Mouse (Mus musculus) heart, postnatal 0 days (tissue): Measurements from ENCODE around the gene Doc2g. TPM values are rescaled to one million over a fixed set of nuclear protein-coding genes. Genes with fewer than 3 reads are reported as not detected.
"Not testable (repeated sequence)": the region's sequence is repeated elsewhere in the genome, so short reads cannot be mapped to it uniquely, and the experiment has no call there.

Source experiments
- ATAC-seq: fragments of 200-750 bp; cut with Nextera tagmentation; 2 replicates; pipeline ENCODE4 v1.8.0; 2017; ENCODE audit warnings: low read depth, moderate number of reproducible peaks, moderate library complexity; ENCODE audit not compliant: insufficient read depth
- DNase-seq: peaks from one replicate; pipeline ENCODE4 v3.0.0-alpha.2; 2016; ENCODE audit warnings: low spot score
- H3K27ac ChIP-seq: fragments of 300-500 bp; sonication (generic); 2 replicates; pipeline ENCODE4 v1.5.1; 2014; ENCODE audit warnings: low read depth, mild to moderate bottlenecking
- H3K27me3 ChIP-seq: fragments of 300-500 bp; sonication (generic); 2 replicates; pipeline ENCODE4 v1.6.1; 2014; ENCODE audit warnings: low read length, mixed read lengths; ENCODE audit not compliant: control insufficient read depth, insufficient read depth
- H3K36me3 ChIP-seq: fragments of 300-500 bp; sonication (generic); replicated peaks from 2 replicates; pipeline ENCODE4 v1.6.1; 2014; ENCODE audit warnings: low read length, mixed read lengths; ENCODE audit not compliant: control insufficient read depth, insufficient read depth
- H3K4me1 ChIP-seq: fragments of 300-500 bp; sonication (generic); 2 replicates; pipeline ENCODE4 v1.6.1; 2014; ENCODE audit warnings: antibody characterized with exemption; ENCODE audit not compliant: control insufficient read depth, insufficient read depth
- H3K4me2 ChIP-seq: fragments of 300-500 bp; sonication (generic); 2 replicates; pipeline ENCODE4 v1.6.1; 2014; ENCODE audit warnings: low read depth, mild to moderate bottlenecking, low read length, moderate library complexity
- H3K4me3 ChIP-seq: fragments of 300-500 bp; sonication (generic); 2 replicates; pipeline ENCODE4 v1.5.1; 2014; ENCODE audit warnings: low read depth, low read length
- H3K9ac ChIP-seq: fragments of 300-500 bp; sonication (generic); replicated peaks from 2 replicates; pipeline ENCODE4 v1.6.1; 2014; ENCODE audit warnings: low read depth, low read length, mixed read lengths
- H3K9me3 ChIP-seq: fragments of 300-500 bp; sonication (generic); replicated peaks from 2 replicates; pipeline ENCODE4 v1.6.1; 2016; ENCODE audit warnings: low read length; ENCODE audit not compliant: control insufficient read depth
- CTCF ChIP-seq: IDR thresholded peaks from 2 replicates; pipeline ENCODE4 v1.5.1; 2016; ENCODE audit warnings: antibody characterized with exemption, control low read depth, low read depth
- EP300 ChIP-seq: IDR thresholded peaks from 2 replicates; pipeline ENCODE4 v1.6.1; 2016; ENCODE audit warnings: antibody characterized with exemption, low read depth
- WGBS: fragments of 180-500 bp; shearing (Covaris S2); extraction: QIAGEN DNeasy Blood & Tissue Kit; methylation state at CpG from one replicate; pipeline ENCODE4 v1.1.7; 2014; 5-methylcytosine and 5-hydroxymethylcytosine counted together
- polyA plus RNA-seq: library from polyadenylated mRNA; unstranded; fragments of >200 nt; fragmentation: Nextera tagmentation; extraction: Ambion mirVana; gene quantifications from 2 replicates; pipeline ENCODE4 v1.2.1, GENCODE M21; 2015
- total RNA-seq: library from RNA; depleted of rRNA; stranded (reverse); fragments of >200 nt; gene quantifications from 2 replicates; pipeline ENCODE4 v1.2.3, GENCODE M21; 2014; ENCODE audit warnings: low replicate concordance

The Doc2g gene
- total and polyA plus RNA-seq, 2 experiments from 2014 or later = 116 to 202 TPM

- DNase-seq (peak; percentile 84), ATAC-seq (peak; percentile 74)
- Histone ChIP-seq H3K27ac (peak within 1 kb of the TSS; percentile 59), H3K4me2 (peak within 1 kb of the TSS; percentile 40), H3K36me3 (no peaks in the 10 kb centered on the region), H3K9me3 (no peaks in the 10 kb centered on the region), H3K27me3 (no peaks in the 10 kb centered on the region), H3K9ac (no peak within 1 kb of the TSS), H3K4me1 (no peaks in the 10 kb centered on the region), H3K4me3 (peak within 1 kb of the TSS; percentile 7; the same call in 1 of the 2 replicates)
- 37% methylated on average over 16 of the region's 16 CpGs for WGBS
- TF ChIP-seq CTCF (peak; percentile 40; the same call in 1 of the 2 replicates), EP300 (no peak)
Observed at GRCm38 (mm10) chr19:4045966-4046865, 43.1 kb downstream of the Doc2g start, which contains the start of gene Gstp2. TSS of gene Gstp2 (minus strand) at chr19:4046023.

DNA sequence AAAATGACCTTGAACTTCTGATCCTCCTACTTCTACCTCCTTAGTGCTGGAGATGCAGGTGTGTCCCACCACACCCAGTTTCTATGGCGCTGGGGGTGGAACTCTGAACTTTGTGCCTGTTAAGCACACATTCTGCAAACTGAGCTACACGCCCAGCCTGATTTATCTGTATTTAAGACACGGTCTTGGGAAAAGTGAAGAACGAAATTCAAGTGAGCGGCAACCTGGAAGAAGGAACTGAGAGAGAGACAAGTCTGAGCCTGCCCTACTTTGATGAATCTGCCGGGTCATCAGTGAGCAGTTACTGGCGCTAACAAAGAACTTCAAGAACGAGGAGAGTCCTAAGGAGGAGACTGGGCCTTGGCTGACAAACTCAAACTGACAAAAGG is 43.7 kb downstream of the Doc2g start:
- H3K4me2 ChIP-seq = no peak overlapping the region
- H3K9me3 ChIP-seq = no peaks in the 10 kb centered on the region
- ATAC-seq = no peak
- no peaks in the 10 kb centered on the region for H3K27me3 ChIP-seq
- H3K4me1 ChIP-seq = no peaks in the 10 kb centered on the region
- no peak overlapping the region for H3K9ac ChIP-seq
- H3K4me3 ChIP-seq = no peak overlapping the region
- no peaks in the 10 kb centered on the region for H3K36me3 ChIP-seq
- no peak for DNase-seq
- 81% methylated on average over 8 of the region's 8 CpGs for WGBS
- no peak overlapping the region for H3K27ac ChIP-seq
- TF ChIP-seq EP300 (no peak), CTCF (no peak)

- WGBS = 25% methylated on average over 4 of the region's 4 CpGs
- TF ChIP-seq EP300 = no peak
- TF ChIP-seq CTCF = peak; percentile 78
- no peaks in the 10 kb centered on the region for H3K9me3 ChIP-seq
- no peak overlapping the region for H3K9ac ChIP-seq
- H3K27ac ChIP-seq = no peak overlapping the region
- no peaks in the 10 kb centered on the region for H3K27me3 ChIP-seq
- no peaks in the 10 kb centered on the region for H3K36me3 ChIP-seq
- no peak for ATAC-seq
- no peak for DNase-seq
- H3K4me2 ChIP-seq = no peak overlapping the region
- H3K4me3 ChIP-seq = no peak overlapping the region
- H3K4me1 ChIP-seq = no peaks in the 10 kb centered on the region
Observed at GRCm38 (mm10) chr19:4047859-4048258, 44.7 kb downstream of the Doc2g start.

DNA sequence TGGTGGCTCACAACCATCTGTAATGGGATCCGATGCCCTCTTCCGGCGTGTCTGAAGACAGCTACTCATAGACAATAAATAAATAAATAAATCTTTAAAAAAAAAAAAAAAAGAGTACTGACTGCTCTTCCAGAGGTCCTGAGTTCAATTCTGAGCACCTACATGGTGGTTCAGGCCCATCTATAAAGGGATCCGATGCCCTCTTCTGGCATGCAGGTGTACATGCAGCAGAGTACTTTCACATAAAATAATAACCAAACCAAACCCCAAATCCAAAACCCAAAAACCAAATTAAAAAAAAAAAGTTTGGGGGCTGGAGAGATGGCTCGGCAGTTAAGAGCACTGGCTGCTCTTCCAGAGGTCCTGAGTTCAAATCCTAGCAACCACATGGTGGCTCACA is 46.0 kb downstream of the Doc2g start:
- WGBS = 83% methylated on average over 5 of the region's 5 CpGs
- not testable (repeated sequence) for H3K9ac ChIP-seq, ATAC-seq

DNA sequence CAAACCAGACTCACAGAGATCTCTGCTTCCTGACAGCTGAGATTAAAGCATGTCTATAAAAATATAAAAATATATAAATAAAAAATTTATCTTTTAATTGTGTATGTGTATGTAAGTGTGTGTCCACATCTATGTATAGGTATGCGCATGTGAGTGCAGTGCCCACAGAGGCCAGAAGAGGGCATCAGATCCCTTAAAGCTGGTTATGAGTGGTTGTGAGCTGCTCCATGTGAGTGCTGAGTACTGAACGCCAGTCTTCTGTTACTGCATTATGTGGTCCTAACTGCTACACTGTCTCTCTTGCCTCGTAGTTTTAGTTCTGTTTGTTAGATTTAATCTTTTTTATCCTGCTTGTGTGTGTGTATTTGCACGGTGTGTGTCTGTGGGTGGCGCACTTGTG is 47.9 kb downstream of the Doc2g start:
- TF ChIP-seq EP300 = no peak
- no peak for TF ChIP-seq CTCF

More for the DNA sequence above, 46.0 kb downstream of the Doc2g start:
- TF ChIP-seq CTCF = 0 out of 2 replicates have a peak, but pooled peaks have one; percentile 4
- H3K27me3 ChIP-seq, H3K4me2 ChIP-seq, H3K27ac ChIP-seq, H3K4me1 ChIP-seq, H3K9me3 ChIP-seq, H3K36me3 ChIP-seq, DNase-seq, H3K4me3 ChIP-seq: not testable (repeated sequence)

More for the DNA sequence above, 47.9 kb downstream of the Doc2g start:
- DNase-seq = no peak
- Histone ChIP-seq H3K27ac (no peak overlapping the region), H3K4me3 (no peak overlapping the region), H3K9ac (no peak overlapping the region), H3K4me1 (no peaks in the 10 kb centered on the region), H3K9me3 (no peaks in the 10 kb centered on the region), H3K4me2 (no peak overlapping the region), H3K36me3 (no peaks in the 10 kb centered on the region), H3K27me3 (no peaks in the 10 kb centered on the region)
- ATAC-seq = no peak
- WGBS = 91% methylated on average over 5 of the region's 5 CpGs
